Mouse (Mus musculus): ENCODE data around the gene Phtf2.
"Not testable (repeated sequence)": the region's sequence is repeated elsewhere in the genome, so short reads cannot be mapped to it uniquely, and the experiment has no call there.

Phtf2 gene

DNA sequence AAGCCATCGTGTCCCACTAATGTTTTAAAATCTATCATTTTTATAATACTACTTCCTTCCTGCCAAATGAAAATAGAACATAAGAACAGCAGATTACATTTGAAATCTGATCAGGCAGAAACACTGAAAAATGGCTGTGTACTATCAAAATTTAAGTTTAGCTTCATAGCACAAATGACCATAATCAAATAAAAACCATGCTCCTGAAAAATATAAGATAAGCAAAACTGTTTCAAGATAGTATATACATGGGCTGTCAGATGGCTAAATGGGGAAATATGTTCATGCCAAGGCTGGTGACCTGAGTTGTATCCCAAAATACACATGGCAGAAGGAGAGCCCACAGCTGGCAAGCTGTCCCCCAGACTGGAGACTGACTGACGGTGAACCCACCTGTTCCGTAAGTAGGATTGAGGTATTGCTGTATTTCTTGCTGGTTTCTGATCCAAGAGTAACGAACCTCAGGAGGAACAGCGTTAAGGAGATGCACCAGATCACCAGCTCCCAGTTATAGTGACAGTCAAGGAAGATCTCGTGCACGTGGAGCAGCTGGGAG lies 116.5 kb downstream of the Phtf2 start:
- no peak for DNase-seq (ENCODE audit: low spot score)

DNA sequence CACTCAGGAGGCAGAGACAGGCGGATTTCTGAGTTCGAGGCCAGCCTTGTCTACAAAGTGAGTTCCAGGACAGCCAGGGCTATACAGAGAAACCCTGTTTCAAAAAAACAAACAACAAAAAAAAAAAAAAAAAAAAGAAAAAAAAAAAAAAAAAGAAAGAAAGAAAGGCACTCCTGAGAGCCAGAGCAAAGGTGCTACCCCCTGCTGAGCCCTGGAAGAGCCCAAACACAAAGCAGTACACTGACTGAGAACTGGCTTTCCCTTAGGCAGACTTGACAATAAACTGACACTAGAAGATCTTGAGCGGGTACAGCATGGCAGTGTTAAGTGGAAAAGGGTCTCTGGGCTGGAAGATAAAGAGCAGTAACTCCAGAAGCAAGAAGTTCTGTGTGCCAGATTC lies 119.5 kb downstream of the Phtf2 start:
- DNase-seq (ENCODE audit: low spot score) = not testable (repeated sequence)

DNA sequence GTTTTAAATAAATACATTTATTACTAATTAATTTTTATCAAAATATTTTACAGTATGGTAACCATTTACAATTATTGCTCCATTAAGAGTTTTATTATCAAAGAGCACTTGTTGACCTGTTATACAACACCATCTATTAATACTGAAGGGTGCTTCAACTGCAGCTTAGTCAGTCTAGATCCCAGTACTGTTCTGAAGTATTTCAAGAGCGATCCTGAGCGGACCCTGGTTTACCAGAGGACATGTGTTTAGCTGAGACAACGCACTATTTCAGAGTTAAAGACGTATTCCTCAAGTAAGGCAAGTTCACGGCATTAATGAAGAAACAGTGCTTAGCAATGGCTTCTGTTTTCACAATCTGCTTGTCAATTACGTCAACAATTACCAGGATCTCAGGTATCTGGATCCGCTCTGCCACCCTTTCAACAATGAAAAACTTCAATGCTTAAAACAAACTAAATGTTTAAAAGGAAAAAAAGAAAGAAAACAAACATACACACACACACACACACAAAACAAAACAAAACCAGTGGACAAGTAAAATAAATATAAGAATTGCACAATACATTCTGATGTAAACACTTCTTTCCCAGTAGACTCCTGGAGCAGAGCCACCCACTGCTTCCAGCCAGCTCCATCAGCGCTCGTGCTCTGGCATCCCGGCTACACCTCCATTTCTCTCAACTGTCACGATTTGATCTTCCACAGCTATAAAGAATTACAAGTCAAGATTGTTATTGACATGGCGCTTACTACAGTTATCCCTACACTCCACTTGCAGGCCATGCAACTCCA lies 121.4 kb downstream of the Phtf2 start:
- DNase-seq (ENCODE audit: low spot score) = no peak

DNA sequence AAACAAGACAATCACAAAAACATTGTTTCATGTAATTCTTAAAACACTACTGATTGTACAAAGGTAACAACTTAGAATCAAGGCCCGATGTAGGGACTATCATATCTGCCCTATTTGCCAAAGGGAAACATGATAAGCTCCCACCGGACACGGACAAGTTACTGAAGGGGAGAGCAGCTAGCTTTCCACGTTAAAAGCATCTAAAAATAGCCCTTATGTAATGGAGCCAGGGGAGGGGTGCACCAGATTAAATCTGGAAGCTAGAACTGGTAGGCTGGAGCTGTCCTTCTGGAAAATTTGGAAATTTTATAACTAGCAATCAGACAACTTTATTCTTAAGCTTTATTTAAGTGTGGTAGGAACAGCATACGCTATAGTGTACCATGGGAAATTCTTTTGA lies 122.2 kb downstream of the Phtf2 start:
- DNase-seq (ENCODE audit: low spot score) = no peak

DNA sequence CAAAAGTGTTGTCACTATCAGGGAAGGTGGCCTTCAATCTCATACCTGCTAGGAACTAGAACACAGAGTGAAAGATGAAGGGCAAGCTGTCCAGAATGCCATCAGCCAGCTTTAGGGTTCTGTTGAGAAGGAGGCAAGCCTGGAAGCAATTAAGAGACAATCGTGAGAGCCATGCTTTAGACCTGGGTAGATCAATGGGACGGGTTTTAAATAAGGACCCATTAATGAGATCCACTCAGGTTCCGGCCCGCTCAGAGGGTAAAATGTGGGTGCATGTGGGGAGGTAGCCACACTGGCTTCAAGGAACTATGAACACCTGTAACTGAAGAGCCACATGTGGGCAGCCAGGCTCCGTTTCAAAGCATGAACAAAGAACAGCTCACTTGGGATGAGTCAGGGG lies 128.0 kb downstream of the Phtf2 start:
- DNase-seq (ENCODE audit: low spot score) = no peak

DNA sequence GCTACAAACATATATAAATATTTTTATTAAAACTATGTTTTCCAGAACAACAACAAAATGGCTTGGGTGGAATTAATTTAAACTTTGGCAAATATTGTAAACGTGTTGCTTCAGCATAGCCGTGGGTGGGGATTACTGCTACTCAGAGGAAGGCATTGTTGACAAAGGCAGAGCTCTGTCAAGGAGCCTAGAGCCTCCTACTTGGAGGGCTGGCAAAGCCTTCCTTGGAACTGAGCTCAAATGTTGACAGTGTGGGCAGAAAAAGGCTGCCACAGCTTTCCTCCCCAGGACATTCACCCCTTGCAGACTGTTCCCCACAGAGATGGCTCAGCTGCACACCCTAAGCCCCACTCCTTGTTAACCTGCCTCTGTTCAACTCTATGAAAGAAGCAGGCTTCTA lies 128.8 kb downstream of the Phtf2 start:
- no peak for DNase-seq (ENCODE audit: low spot score)

DNA sequence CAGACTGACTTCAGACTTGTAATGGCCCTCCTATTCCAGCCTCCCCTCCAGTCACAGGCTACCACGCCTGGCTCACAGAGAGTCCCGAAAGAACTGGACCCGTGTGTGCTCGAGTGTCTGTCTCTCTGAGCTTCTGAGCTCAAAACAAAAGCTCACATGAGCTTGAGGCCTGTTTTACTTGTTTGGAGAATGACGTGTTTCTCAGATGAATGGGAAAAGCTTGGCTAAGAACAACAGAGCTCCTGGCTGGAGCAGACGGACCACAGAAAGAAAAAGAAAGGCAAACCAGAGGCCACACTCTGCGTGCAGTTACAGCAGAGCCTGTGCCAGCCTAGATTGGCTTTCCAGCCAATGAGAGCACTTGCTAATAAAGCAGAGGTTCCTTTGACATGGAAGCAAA lies 130.2 kb downstream of the Phtf2 start:
- no peak for DNase-seq (ENCODE audit: low spot score)

DNA sequence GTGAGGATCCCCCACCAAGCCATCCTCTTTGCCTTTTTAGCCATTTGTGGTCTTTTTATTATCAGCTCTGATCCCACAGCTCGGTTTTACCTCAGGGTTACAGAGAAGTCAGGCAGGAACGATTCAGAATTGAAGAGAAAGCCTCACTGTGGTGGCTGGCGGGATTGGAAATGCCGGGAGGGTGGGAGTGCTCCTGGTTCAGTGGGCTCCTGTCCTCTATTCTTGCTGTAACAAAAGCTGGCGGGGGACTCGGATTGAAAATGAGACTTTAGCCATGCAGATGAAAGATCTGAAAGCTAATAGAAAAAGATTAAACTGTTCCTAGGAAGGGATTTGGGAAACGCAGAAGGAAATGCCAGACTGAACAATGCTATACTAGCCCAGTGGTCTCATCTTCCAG lies 130.9 kb downstream of the Phtf2 start:
- DNase-seq (ENCODE audit: low spot score) = no peak

DNA sequence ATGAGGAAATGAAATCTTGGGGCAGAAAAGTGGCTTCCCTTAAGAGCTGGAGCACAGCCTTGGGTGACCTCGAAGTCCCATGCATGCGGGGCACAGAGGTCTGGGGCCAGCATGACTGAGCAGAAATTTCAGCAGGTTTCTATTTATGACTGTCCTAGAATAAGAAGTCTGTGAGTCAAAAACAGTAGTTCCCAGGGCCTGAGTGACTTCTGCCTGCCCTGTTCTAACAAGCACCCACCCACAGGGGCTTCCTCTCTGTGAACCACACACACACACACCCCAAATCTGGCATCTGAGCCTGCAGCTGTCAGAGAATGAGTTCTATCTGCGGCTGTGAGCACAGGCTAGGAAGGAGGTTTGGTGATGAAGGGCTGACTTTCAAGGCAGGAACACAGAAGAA lies 132.4 kb downstream of the Phtf2 start:
- no peak for DNase-seq (ENCODE audit: low spot score)

DNA sequence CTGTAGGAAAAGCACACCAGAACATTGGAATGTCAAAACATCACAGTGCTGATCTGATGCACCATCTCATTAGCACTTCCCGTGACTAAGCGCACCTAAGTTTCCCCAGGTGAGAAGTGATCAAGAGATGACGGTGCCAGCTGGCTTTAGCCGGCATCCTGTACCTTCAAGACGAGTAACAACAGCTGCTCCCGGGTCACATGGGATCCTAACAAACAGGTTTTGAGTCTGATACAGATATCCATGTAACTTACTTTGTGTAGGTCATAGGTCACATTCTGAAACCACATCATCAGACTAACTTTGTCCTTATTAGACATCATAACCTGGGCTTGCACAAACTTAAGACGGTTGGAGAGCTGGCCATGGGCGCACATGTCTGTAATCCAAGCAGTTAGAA lies 133.1 kb downstream of the Phtf2 start:
- DNase-seq (ENCODE audit: low spot score) = no peak

DNA sequence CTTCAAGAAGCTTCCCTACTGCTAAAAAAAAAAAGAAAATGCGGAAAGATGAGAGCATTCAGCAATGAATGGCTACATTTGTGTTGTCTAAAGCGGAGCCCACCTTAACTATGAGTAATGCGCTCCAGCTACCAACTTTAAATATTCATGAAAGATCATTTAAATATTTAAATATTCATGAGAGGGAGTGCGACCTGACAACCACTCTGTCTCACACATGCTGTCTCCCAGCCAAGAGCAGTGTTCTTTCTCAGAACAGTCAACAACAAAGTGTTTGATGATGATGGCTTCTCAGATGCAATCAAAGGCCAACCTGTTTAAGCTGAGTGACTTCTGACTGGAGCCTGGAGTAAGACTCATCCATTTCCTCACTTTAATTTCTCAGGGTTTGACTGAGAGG lies 133.8 kb downstream of the Phtf2 start:
- no peak for DNase-seq (ENCODE audit: low spot score)

DNA sequence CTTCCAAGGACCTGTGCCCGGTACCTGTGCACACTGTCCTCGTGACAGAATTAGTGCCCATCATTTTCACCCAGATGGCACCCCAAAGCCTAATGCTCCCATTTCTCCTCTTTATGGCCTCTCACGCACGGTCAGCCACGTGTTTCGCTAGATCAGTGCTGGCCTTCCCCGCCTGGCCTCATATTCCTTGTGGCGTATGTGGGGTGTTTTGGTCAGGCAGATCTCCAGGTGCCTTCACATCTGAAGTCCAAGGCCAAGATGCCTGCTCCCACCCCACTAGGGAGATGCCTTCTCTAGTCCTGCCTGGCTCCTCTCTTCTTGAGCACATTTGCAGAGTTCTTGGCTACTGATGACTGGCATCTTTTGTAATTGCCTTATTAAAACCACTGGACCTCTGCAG lies 140.0 kb downstream of the Phtf2 start:
- no peak for DNase-seq (ENCODE audit: low spot score)

DNA sequence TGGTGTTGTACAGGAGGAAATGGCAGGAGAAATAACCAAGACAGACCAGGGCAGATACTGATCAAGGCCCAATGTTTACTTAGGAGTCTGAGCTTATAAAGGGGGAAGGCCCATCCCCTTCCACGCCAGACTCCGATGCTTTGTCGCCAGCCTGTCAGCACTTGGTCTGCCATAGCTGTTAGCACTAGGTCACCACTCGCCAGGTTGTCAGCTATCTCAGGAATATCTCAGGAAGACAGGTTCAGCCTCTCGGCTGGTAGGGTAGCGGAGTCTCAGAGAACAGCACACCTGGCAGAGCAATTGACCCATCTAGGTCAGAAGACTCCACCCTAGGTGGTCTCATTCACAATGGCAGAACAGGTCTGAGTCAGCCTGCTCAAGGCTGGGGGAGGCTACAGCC lies 140.7 kb downstream of the Phtf2 start:
- no peak for DNase-seq (ENCODE audit: low spot score)

DNA sequence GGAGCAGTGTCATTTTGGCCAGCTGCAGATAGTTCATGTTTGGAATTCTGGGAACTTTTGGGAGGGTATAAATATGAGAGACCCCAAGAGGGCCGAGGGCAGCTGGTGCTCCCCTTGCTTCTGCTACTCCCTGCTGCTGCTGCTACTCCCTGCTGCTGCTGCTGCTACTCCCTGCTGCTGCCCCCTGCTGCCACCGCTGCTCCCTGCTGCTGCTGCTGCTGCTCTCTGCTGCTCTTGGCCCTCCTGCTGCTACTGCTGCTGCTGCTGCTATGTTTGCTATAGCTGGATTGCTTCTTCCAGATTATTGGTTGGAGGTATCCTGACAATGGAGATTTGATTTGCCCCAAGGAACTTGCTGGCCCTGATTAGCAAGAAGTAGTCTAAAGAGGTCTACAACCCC lies 143.1 kb downstream of the Phtf2 start:
- DNase-seq (ENCODE audit: low spot score) = no peak

DNA sequence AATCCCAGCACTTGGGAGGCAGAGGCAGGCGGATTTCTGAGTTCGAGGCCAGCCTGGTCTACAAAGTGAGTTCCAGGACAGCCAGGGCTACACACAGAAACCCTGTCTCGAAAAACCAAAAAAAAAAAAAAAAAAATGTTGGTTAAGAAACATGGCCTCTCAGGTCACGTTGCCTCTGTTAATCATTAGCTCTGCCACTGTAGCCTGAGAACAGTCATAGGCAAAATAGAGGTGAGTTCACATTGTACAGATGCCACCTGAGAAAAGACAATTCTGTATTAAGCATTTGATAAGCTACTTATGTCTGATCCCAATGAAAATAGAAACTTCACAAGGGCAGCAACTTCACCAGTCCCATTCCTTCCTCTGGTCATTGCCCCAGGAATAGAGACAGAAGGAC lies 158.7 kb downstream of the Phtf2 start:
- not testable (repeated sequence) for DNase-seq (ENCODE audit: low spot score)

DNA sequence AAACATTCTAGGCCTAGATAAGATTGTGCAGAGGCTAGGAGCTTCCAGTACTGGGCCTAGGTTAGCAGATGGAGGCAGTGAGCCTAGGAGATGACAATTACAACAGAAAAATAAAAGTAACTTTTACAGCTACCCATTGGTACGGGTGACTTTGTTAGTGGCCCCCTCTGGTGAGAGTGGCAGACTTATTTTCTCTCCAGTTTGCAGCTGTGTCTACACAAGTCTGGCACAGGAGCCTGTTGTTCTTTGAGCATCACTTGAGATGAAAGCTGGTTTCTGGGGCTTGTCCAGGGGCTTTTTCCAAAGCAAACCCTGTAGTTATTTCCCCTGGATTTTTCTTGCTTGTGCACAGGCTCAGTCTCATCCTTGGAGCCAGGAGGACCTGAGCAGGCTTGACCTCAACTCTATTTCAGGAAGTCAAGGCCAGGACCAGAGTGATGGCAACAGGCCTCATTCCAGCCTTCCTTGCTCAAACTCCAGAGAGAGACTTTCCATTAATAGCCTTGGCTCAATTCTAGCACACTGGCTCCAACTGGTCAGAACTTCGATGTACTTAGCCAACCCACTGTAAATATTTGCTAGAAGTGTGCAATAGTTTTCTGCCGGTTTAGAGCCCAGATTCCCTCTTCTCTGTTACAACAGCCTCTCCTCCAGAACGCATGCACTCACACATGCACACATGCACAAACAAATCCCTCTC lies 161.6 kb downstream of the Phtf2 start:
- DNase-seq (ENCODE audit: low spot score) = no peak

DNA sequence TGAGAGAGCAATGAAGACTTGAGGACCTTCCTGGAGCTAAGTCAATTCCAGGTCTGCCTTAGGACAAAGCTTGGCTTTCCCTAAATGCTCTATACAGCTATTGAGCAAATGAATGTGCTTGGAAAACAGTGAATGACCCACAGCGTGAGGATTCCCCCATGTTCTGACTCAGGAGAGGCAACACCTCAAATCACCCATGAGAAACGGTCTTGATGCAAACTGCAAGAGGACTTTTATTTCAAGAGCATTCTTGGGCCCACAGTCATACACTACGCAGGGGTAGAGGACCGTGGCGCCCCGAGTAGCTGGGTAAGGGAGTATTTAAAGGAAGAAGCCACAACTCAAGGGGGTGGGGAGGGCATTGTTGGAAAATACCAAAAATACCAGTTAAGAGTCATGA lies 165.9 kb downstream of the Phtf2 start:
- DNase-seq (ENCODE audit: low spot score) = not testable (repeated sequence)

DNA sequence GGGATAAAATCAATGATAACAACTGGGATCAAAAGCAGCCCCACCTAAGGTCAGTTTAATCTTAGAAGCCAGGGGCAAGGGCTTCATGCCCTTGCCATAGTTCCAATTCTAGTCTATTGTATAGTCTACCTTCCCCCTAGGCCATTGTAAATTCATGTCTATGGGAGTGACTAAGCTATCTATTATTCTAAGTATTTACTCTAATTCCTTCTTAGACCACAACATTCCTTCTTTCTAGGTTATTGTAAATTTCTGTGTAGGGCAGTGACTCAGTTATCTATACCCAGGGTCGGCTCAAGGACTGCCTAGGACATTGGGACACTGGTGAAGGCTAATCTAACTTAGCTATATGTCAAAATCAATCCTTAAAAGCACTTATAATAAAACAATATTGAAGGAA lies 167.3 kb downstream of the Phtf2 start:
- not testable (repeated sequence) for DNase-seq (ENCODE audit: low spot score)

DNA sequence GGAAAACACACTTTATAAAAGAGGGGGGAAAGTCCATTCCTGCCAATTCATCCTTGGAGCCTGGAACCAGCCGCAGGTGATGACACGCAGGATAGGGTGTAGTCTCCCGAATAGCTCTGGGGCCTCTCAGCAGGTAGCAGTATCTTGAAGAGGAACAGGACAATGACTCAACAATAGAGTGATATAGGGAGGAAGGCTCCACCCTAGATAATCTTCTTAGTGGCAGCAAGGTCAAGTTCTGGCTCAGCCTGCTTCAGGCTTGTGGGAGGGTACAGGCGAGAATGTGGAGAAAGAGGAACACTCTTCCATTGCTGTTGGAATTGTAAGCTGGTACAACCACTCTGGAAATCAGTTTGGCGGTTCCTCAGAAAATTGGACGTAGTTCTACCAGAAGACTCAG lies 171.1 kb downstream of the Phtf2 start:
- DNase-seq (ENCODE audit: low spot score) = not testable (repeated sequence)
